Mouse (Mus musculus) heart, adult 9 months (tissue): Measurements from ENCODE around the gene Zfp984.
A peak's percentile ranks its signal among the peaks of the same experiment; 100 is the strongest.
"Not testable (repeated sequence)": the region's sequence is repeated elsewhere in the genome, so short reads cannot be mapped to it uniquely, and the experiment has no call there.

Experiments
- DNase-seq, 2 experiments: peaks; one replicate each; pipeline ENCODE4 v3.0.0; 2022; ENCODE audit warnings: low spot score in 2 of 2

Zfp984 gene

DNA sequence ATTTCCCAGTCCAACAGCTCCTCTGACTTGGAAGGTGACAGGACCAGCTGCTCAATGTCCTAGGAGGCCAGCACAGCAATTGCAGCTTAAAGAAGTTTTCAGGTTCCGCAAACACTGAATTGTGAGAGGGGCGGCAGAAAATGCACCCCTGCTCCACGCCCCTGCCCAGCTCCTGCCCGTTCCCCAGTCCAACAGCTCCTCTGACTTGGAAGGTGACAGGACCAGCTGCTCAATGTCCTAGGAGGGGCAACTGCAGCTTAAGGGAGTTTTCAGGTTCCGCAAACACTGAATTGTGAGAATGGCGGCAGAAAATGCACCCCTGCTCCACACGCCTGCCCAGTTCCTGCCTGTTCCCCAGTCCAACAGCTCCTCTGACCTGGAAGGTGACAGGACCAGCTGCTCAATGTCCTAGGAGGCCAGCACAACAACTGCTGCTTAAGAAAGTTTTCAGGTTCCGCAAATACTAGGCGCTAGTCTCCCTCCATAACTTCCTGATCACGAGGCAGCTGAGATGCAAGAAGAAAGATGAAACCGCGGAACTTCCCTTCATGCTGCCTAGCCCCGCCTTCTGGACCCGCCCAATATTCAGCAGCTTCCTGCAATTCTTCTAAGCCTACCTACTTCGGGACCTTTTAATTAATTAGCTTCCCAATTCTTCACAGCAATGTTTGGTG, at the start of gene Zfp984:
Gene Zfp984, minus strand, starts transcription at position 497 of the 674 bp plus-strand sequence.
- DNase-seq, result peak; percentile 44 to 63

DNA sequence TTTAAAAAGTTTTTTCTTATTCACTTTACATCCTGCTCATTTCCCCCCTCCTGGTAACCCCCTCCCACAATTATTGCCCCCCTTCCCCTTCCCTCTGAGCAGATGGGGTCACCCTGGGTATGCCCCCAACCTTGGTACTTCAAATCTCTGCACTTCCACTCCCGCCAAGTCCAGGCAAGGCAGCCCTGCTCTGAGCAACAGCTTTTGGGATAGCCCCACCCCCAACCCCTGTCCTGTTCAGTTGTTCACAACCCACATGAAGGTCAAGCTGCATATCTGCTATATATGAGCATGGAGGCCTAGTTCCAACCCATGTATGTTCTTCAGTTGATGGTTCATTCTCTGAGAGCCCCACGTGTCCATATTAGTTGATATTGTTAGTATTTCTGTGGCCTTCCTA, 41.2 kb upstream of the Zfp984 start:
- DNase-seq, result no peak

- DNase-seq, result no peak
Measured at GRCm38 (mm10) chr4:147848584-147848991, 39.0 kb upstream of the Zfp984 start.

GRCm38 (mm10) chr4:147847614-147848583, 38.3 kb upstream of the Zfp984 start, which contains the start of gene Zfp933:
Zfp933 (minus strand) TSS chr4:147848366.
- DNase-seq, result peak; percentile 87 to 91

DNA sequence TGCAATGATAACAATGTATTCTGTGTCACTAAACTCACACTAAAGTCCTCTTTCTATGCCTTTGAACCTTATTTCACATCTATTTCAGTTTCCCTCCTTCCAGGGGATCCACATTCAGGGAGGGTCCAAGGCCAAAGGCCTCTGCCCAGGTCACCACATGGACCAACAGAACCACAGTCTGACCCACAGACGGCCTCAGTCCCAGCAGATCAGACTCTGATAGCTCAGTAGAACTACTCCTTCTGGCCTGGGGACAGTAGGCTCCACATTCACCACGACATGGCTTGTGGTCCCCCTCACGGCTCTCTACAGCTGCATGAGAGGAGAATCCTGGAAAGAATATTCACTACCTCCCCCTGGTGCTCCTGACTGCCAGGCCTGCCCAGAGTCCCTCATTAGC, 33.3 kb upstream of the Zfp984 start:
- DNase-seq, result no peak

- DNase-seq, result peak in 1 of 2 experiments; percentile 19
Measured at GRCm38 (mm10) chr4:147839282-147839681, 29.7 kb upstream of the Zfp984 start.

DNA sequence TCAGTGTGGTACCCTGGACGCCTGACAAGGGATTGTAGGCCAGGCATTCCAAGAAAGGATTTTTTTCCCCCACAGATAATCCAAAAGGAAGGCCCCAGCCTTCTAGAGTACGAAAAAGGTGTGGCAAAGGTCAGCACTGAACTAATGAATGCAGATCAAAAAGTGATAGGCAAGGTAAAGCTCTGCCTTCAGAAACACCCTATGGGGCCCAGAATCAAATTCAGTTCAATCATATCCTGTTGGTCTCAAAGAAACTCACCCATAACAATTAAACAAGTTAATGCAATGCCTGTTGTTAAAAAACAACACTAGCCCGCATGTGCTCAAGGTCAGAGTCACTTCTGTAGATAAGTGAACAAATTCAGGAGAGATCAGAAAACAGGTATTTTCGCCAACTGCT, 14.8 kb upstream of the Zfp984 start:
- no peak for DNase-seq

DNA sequence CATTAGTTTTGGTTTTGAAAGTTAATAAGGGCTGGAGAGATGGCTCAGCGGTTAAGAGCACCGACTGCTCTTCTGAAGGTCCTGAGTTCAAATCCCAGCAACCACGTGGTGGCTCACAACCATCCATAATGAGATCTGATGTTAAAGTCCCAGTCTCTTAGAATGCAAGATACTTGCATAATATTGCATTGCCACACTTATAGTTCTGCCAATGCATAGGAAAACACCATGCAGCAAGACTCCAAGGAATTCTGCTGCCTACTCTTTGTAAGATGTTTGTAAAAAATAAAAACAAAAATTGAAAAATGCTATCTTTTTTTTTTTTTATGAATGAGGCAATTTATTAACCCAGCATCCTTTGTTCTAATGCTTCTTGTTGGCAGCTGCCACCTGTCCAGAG, 11.8 kb upstream of the Zfp984 start:
- not testable (repeated sequence) for DNase-seq

DNA sequence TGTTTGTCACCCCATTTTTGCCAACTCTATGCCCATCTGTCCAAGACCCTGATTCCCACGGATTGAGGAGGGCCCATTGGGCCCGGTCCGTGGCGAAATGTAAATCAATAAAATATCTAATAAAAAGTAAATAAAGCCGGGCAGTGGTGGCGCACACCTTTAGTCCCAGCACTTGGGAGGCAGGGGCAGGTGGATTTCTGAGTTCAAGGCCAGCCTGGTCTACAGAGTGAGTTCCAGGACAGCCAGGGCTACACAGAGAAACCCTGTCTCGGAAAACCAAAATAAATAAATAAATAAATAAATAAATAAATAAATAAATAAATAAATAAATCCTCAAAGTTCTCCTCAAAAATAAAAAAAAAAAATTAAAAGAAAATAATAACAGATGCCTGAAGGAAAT, 10.1 kb upstream of the Zfp984 start:
- DNase-seq, result not testable (repeated sequence)

GRCm38 (mm10) chr4:147814592-147815167, 5.1 kb upstream of the Zfp984 start:
- DNase-seq, result no peak

GRCm38 (mm10) chr4:147813249-147813765, 3.7 kb upstream of the Zfp984 start:
- DNase-seq, result no peak

DNA sequence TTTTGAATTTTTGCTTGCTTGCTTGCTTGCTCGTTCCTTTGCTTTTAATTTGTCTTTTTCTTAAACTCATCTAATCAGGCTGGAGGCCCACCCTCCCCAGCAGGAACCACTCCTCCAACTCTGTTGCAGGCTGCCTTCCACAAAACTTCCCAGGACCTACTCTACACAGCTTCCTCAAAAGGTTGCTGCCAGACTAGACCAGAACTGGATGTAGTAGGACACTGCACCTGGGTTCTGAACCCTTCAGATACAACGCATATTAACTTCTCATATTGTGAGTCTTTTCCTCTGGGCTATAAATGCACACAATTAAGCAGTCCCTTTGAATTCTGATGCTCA, 347 bp upstream of the Zfp984 start:
- DNase-seq, result not testable (repeated sequence)

GRCm38 (mm10) chr4:147808483-147808882, 1.1 kb downstream of the Zfp984 start:
- DNase-seq, result not testable (repeated sequence)

GRCm38 (mm10) chr4:147795308-147795707, 14.3 kb downstream of the Zfp984 start:
- not testable (repeated sequence) for DNase-seq

- not testable (repeated sequence) for DNase-seq
Measured at GRCm38 (mm10) chr4:147794026-147794665, 15.4 kb downstream of the Zfp984 start.

DNA sequence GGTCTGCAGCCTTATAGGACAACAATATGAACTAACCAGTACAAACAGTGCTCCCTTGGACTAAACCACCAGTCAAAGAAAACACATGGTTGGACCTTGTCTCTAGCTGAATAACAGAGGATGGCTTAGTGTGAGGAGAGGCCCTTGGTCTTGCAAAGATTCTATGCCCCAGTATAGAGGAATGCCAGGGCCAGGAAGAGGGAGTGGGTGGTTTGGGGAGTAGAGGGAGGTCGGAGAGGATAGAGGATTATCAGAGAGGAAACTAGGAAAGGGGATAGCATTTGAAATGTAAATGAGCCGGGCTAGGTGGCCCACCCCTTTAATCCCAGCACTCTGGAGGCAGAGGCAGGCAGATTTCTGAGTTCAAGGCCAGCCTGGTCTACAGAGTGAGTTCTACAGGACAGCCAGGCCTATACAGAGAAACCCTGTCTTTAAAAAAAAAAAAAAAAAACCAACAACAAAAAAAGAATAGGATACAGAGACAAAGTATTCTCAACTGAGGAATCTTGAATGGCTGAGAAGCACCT, 16.1 kb downstream of the Zfp984 start:
- DNase-seq, result not testable (repeated sequence)

- DNase-seq, result not testable (repeated sequence)
Measured at GRCm38 (mm10) chr4:147791729-147792128, 17.9 kb downstream of the Zfp984 start.

DNA sequence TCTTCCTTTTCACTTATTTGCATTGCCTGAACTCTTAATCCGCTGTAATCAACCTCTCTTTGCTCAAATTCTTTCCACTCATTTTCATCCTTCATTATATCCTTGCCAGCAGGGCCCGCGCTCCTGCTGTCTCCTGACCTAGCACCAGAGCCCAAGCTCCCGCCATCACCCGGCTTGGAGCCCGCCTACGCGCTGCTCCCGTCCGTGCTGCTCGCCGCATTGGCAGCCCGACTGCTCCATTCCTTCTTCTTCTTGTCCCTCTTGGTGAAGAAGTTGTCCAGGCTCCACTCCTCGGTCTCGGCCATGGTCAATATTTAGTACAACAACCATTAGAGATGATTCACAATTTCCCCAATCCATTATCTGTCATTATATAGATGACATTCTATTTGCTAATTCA, 63.3 kb downstream of the Zfp984 start:
- DNase-seq, result not testable (repeated sequence)

DNA sequence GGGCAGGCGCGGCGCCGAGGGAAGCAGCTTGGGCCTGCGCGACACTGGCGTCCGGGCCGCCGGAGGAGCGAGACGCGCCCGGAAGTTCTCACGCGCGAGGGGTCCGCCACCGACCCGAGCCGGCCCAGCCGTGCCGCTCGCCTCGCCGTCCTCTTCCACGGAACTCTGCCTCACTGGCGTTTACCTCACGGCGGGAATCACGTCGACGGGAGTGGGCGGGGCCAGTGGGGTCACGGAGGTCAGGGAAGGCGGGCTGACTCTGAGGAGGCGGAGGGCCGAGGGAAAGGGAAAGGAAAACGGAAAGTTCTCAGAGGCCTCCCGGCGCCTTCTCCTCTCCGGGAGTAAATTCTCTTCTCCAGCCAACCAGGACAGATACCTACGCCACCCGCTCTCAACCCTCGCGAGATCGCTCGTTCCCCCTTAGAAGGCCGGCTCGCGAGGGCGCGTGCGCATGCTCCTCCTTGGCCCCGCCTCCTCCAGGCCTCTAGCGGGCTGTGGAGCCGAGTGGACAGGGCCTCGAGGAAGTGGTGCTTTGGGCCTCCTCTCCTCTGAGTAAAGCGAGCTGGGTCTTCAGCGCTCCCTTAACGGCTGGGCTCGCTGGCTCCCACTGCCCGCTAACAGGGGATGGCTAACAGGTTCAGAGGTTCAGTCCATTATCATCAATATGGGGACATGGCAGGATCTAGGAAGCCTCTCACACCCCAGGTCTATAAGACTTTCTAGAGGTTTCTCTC, 70.8 kb downstream of the Zfp984 start:
- not testable (repeated sequence) for DNase-seq
